Mouse (Mus musculus) mesoderm, embryonic 11.5 days (tissue): ENCODE measurements around the gene Stx7.
"Not testable (repeated sequence)": the region's sequence is repeated elsewhere in the genome, so short reads cannot be mapped to it uniquely, and the experiment has no call there.

Experiments
- DNase-seq: peaks from one replicate; pipeline ENCODE4 v3.0.0-alpha.2; 2012; ENCODE audit warnings: low read depth, low spot score

The Stx7 gene

DNA sequence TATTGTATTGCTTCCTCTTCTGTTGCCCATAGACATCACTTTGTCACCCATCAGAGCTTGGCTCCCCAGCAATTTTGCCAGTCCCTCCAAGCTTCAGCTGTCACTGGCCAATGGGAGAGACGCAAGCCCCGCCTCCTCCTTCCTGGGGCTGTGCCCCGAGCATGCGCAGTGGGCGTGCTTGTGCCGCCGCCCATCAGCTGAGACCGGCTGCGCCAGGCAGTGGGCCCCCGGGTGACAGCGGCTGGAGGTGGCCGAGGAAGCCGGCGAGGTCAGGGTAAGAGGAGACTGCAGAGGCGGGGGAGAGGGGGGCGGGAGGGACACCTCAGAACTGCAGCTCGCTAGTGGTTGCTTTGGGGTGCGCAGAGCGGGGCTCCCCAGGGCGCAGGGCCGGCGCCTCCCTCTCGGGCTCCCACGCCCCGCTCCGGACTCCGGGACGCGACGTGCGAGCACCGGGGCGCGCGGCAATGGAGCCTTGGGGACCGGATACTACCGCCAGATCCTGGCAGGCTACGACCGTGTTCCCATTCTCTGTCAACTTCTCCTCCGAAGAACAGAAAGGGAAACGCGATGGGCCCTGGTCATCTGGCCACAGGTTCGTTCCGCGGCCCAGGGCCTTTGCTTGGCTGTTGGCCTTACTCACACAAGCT, at the start of gene Stx7:
Gene Stx7, plus strand, starts transcription at position 168 of the 647 bp plus-strand sequence.
- DNase-seq = peak; percentile 93

- DNase-seq = not testable (repeated sequence)
Observed at GRCm38 (mm10) chr10:24101812-24102211, 47.3 kb upstream of the Stx7 start, which contains the start of gene Taar8c. Gene Taar8c, minus strand, starts transcription at chr10:24101912.

GRCm38 (mm10) chr10:24103299-24103698, 45.8 kb upstream of the Stx7 start:
- DNase-seq = not testable (repeated sequence)

DNA sequence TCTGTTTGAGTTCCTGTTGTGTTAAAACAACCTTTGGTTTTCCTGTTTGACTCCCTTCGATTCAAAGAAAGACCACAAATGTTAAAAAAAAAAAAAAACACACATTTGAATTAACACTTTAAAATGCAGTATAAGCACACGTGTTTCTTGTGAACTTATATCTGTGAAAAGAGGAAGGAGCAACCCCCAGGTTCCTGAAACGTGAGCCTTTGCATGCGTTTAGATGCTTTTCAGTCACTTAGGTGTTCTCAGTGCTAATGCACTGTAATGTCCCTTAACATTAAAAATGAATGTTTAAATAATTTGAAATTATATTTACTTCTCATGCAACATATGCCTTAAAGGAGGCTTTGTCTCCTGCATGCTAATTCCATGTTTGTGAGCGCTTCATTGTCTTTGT, 41.4 kb upstream of the Stx7 start:
- DNase-seq = no peak

DNA sequence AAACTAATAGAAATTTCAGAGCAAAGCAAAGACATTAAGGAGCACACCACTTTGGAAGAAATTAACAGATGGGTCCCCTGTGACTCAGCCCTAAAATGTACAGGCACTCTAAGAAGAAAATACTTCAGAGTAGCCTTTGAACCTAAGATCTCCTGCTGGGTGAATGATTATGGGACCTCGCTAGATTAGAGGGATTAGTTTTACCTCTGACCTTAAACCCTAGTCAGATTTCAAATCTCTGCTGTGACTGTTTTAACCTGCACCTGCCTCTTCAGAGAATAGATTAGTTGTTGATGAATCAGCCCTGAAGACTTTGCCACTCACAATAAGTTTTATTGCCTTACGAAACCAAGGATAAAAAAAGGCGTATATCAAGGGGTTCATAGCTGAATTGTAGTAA, 40.9 kb upstream of the Stx7 start:
- peak; percentile 41 for DNase-seq

DNA sequence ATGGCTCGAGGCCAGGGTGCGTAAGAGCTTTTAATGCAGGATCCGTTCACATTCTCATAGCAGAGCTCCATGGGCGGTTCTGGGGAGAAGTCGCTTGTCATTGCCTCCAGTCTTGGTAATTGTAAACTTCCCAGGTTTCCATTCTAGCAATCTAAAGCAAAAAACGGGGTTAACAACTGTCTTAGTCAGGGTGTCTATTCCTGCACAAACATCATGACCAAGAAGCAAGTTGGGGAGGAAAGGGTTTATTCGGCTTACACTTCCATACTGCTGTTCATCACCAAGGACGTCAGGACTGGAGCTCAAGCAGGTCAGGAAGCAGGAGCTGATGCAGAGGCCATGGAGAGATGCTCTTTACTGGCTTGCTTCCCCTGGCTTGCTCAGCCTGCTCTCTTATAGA, 39.7 kb upstream of the Stx7 start, which contains the start of gene Taar9:
Gene Taar9, minus strand, starts transcription at position 101 of the 400 bp plus-strand sequence.
- DNase-seq = not testable (repeated sequence)

GRCm38 (mm10) chr10:24111116-24111778, 37.9 kb upstream of the Stx7 start:
- peak; percentile 70 for DNase-seq

- peak; percentile 79 for DNase-seq
Observed at GRCm38 (mm10) chr10:24131451-24132262, 17.4 kb upstream of the Stx7 start.

GRCm38 (mm10) chr10:24132273-24132672, 16.8 kb upstream of the Stx7 start:
- no peak for DNase-seq

DNA sequence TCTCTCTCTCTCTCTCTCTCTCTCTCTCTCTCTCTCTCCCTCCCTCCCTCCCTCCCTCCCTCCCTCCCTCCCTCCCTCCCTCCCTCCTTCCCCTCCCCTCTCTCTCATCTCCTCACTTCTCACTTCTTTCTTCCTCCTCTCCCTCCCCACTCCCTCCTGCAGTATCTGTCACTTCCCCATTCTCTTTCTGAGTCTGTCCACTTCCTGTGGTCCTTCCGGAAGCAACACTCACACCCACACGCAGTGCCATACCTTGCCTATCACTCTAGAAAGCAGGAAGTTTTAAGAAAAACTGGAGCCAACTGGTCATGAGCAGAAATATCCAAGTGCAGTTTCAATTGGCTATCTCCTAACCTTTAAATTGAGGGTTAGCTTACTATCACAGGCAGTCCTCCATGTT, 16.0 kb upstream of the Stx7 start:
- no peak for DNase-seq

DNA sequence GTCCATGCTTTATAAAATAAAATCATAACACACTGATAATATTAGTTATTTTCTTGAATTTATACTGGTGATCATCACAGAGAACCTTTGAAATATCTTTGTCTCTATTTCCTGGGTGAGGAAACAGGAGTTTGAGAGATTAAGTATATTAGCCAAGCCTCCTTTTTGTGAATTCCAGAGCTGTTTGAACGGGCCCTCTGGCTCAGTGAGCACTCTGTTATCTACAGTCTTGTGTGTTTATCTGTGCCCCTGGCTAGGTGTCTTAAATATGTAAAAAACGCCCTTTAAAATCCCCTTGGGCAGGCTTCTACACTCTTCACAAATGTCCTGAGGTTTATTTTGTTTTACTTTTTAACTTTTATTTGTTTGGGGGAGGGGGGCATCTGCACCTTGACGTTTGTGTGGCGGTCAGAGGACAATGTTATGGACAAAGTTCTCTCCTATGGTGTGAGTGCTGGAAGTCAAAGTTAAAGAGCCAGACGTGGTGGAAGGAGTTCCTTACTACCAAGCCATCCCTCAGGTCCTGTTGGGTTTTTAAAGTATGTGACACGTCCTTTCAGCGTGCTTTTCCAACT, 14.9 kb upstream of the Stx7 start:
- DNase-seq = no peak

DNA sequence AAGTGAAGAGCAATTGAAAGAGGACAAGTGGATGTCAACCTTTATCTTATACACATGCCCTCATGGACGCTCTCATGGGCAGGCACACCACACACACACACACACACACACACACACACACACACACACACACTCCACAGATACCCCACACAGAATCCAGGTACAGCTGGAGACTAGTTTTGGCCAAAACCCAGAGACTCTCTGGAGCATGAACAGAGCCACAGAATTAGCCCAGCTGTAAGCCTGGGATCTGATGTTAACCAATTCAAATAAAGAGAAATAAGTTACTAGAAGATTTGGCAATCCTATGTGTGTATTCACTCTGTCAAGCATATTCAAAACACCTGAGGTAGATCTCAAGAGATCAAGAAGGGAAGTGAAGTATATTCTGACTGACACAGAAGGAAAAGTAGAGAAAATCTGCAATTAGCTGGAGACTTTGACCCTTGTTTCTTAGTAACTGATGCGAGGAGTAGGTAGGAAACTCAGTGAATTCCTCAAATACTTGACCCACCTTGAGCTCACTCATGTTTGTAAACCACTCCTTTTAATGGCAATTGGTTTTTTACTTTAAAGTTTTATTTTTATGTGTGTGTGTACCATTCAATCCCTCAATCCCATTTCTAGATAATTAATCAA, 10.4 kb upstream of the Stx7 start:
- DNase-seq = no peak

- DNase-seq = no peak
Observed at GRCm38 (mm10) chr10:24142735-24143134, 6.4 kb upstream of the Stx7 start.

DNA sequence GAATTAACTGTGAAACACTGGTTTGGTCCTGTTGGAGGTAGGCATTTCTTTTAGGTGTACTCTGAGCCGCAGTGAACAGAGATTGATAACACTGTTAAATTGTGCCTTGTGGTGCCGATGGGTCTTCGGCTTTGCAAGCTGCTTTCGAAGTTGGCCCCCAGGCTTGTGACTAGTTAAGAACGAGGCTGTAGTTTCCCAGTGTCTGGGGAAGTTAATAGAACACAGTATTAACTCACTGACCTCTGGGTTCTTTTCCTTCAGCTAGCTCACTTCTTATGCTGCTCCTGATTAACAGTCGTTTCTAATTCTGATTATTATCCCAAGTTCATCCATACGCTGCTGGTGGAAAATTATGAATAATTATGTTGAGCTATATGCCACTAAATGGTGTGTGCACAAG, 984 bp downstream of the Stx7 start:
- no peak for DNase-seq

DNA sequence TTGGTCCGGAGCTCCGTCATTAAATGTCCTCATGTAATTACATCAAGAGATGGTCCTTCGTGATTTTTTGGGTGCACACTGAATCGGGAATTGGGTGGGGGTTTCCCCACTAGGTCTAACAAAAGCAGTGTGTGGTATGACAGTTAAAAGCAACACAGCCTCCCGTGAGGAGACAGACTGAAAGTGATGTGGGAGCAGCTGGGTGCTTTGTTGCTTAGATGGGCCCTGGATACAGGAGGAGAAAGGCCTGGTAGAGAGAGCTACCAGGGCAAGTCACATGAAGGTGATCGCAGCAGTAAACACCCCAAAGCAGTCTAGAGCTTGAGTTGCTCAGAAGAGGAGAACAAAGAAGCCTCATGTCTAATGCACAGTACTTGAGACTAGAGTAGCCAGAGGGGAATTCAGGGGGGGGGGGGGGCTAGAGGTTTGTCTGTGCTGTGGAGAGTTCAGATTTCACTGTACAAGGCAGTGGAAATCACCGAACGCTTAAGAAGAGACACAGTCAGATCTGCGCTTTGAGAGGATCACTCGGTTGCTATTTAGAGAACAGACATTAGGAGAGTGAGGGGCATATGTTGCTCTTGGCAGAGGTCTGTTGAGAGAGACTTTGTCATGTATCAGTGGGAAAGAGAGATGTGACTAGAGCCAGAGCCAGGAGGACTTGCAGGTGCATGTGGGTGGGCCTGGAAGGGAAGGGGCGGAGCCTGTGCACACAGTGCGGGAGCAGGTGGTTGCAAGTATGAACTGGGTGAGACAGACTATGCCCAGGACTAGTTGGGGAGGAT, 9.6 kb downstream of the Stx7 start:
- no peak for DNase-seq

DNA sequence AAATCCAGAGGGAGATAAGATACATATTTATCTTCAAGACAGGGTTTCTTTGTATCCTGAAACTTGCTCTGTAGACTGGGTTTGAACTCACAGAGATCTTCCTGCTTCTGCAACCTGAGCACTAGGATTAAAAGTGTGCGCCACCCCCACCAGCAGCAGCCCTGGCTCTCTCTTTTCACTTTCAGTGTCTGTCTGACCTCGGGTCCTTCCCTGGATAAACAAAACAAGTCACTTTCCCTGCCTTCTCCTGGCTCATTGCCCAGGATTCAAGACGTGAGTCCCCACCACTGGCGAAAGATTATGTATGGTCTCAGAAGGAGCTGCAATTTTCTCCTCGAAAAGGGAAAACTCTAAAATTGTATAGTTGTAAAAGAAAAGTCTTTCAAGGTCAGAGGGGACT, 10.5 kb downstream of the Stx7 start:
- no peak for DNase-seq

GRCm38 (mm10) chr10:24160349-24160748, 11.2 kb downstream of the Stx7 start:
- DNase-seq = no peak

DNA sequence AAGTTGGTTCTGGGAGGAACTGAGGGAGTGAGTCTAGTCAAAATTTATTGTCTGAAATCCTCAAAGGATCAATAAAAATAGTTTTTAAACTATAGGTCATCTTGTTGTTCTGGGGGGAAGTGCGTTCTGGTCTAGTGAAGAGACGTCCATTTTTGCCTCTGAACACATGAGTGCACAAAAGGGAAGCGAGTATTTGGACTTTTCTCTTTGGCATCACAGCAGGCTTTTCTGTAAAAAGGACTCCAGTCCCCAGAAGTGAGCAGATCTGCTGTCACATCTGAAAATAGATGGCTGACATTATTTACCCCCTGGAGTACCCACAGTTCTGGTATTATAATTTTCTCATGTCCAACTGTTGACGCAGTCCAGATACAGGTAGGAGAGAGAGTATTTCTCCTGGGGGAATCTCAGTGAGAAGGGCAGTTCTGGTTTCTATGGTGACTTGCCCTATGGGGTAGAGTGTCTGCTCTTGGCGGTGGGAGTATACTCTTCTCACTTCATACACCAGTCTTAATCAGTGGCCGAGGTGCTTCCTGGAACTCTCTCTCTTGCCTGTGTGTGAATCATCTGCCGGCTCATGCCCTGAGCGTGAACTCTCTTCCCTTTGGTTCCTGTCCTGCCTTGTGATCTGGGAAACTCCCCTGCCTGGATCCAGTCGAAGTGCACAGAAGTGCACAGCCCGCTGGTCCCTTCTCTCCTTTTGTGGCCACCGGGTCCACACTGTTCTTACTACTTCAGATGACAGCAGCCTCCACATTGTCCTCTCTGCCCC, 15.2 kb downstream of the Stx7 start:
- peak; percentile 22 for DNase-seq

DNA sequence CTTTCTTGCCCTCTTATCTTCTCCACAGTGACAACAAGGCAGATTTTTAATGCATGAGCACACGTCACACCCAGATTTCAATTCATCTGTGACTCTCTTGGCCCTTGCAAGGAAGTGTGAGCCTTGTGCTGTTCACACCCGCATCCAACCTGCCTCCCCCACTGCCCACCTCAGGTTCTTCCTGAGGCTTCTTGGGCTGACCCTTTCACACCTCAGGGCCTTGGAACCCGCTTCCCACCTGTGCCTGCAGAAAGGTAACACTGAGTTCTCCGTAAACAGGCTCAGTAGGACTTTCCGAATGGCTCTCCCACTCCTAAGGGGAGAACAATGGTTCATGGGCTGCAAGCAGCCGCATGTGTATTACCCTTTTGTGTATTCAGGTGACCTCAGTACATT, 15.8 kb downstream of the Stx7 start:
- no peak for DNase-seq

- DNase-seq = no peak
Observed at GRCm38 (mm10) chr10:24165526-24166055, 16.5 kb downstream of the Stx7 start.
